22 mouse cellular contexts compared by ENCODE assay signal in genomic region chr1:128552545-128552944, GRCm38 (mm10). TPM values are rescaled to one million over a fixed set of nuclear protein-coding genes. Genes with fewer than 3 reads are reported as not detected.
DNase-seq lines count a peak whose midpoint lies in the region; ATAC-seq lines count a peak whose summit lies in the region.
"Had no signal": no experiment of that assay in that cellular context is flagged by ENCODE, and none has a peak within 500 bp of the region (broad histone marks: within the 10 kb centered on the region; RNA-seq: fewer than 3 reads in every experiment).

No protein-coding gene starts in this region.

- no peaks in the 10 kb centered on the region for H3K36me3 ChIP-seq in hindbrain, embryonic 10.5 days
- no peaks in the 10 kb centered on the region for H3K36me3 ChIP-seq in hindbrain, embryonic 16.5 days (ENCODE audit: control insufficient read depth, insufficient read depth, low read length)
- no peaks in the 10 kb centered on the region for H3K36me3 ChIP-seq in neural tube, embryonic 12.5 days
- H3K36me3 ChIP-seq in neural tube, embryonic 15.5 days, result no peaks in the 10 kb centered on the region
- H3K36me3 ChIP-seq: embryonic facial prominence, embryonic 10.5 days; forebrain, embryonic 12.5 days; heart, embryonic 12.5 days had no signal

- no peaks in the 10 kb centered on the region for H3K27me3 ChIP-seq in hindbrain, embryonic 10.5 days (ENCODE audit: insufficient read depth, poor library complexity, severe bottlenecking)
- H3K27me3 ChIP-seq in hindbrain, embryonic 16.5 days (replicated peaks; ENCODE audit: control insufficient read depth, insufficient read depth, low read length), result no peaks in the 10 kb centered on the region
- H3K27me3 ChIP-seq in neural tube, embryonic 12.5 days (replicated peaks), result no peaks in the 10 kb centered on the region
- H3K27me3 ChIP-seq in neural tube, embryonic 15.5 days (replicated peaks), result no peaks in the 10 kb centered on the region
- H3K27me3 ChIP-seq: forebrain, embryonic 12.5 days; Patski had no signal

- H3K4me1 ChIP-seq in hindbrain, embryonic 10.5 days (replicated peaks), result peaks cover 20% of the 10 kb centered on the region
- no peaks in the 10 kb centered on the region for H3K4me1 ChIP-seq in hindbrain, embryonic 16.5 days (ENCODE audit: control insufficient read depth, insufficient read depth, low read depth, low read length)
- H3K4me1 ChIP-seq in neural tube, embryonic 12.5 days, result peaks cover 6% of the 10 kb centered on the region
- no peaks in the 10 kb centered on the region for H3K4me1 ChIP-seq in neural tube, embryonic 15.5 days

- DNase-seq in hindbrain, embryonic 10.5 days (ENCODE audit: low spot score), result no peak
- no peak for DNase-seq in left cerebral cortex, postnatal 4 days
- DNase-seq in heart, postnatal 10 days, result no peak
- DNase-seq: adrenal gland, adult 2 months; adrenal gland, postnatal 25 days; cerebellum, adult 18-20 months; cerebellum, adult 9-11 months; cerebellum, postnatal 36 days; gastrocnemius, postnatal 10 days; heart, adult 18-20 months; heart, postnatal 36 days had no signal

- H3K9me3 ChIP-seq in hindbrain, embryonic 10.5 days, result no peaks in the 10 kb centered on the region
- no peaks in the 10 kb centered on the region for H3K9me3 ChIP-seq in hindbrain, embryonic 16.5 days (ENCODE audit: control insufficient read depth, low read length)
- H3K9me3 ChIP-seq in neural tube, embryonic 12.5 days, result no peaks in the 10 kb centered on the region
- H3K9me3 ChIP-seq in neural tube, embryonic 15.5 days (replicated peaks), result no peaks in the 10 kb centered on the region
- H3K9me3 ChIP-seq: embryonic facial prominence, embryonic 10.5 days; forebrain, embryonic 12.5 days; heart, embryonic 12.5 days had no signal

- intact Hi-C loops in left cerebral cortex, postnatal 4 days (cut with DNase I), result no loop called here
- intact Hi-C loops in heart, postnatal 10 days (cut with DNase I), result no loop called here

- H3K4me2 ChIP-seq in hindbrain, embryonic 16.5 days (ENCODE audit: low read length), result no peak overlapping the region
- no peak overlapping the region for H3K4me2 ChIP-seq in neural tube, embryonic 12.5 days (replicated peaks)
- H3K4me2 ChIP-seq in neural tube, embryonic 15.5 days, result no peak overlapping the region
- H3K4me2 ChIP-seq: hindbrain, embryonic 14.5 days had no signal

- ATAC-seq in hindbrain, embryonic 16.5 days, result no peak
- no peak for ATAC-seq in neural tube, embryonic 12.5 days (ENCODE audit: low FRiP score, low read depth)
- ATAC-seq in neural tube, embryonic 15.5 days (ENCODE audit: low FRiP score), result no peak
- ATAC-seq in megakaryocyte progenitor cell, adult 5-6 weeks (replicated peaks; ENCODE audit: poor library complexity), result peak; percentile 73
- ATAC-seq: activated CD4-positive, CD25-positive, alpha-beta regulatory T cell, adult 4 months; Patski had no signal

- no peak overlapping the region for H3K9ac ChIP-seq in hindbrain, embryonic 16.5 days (ENCODE audit: low read depth, low read length)
- no peak overlapping the region for H3K9ac ChIP-seq in neural tube, embryonic 12.5 days
- H3K9ac ChIP-seq in neural tube, embryonic 15.5 days (replicated peaks), result no peak overlapping the region
- H3K9ac ChIP-seq: forebrain, embryonic 12.5 days; heart, embryonic 12.5 days; hindbrain, embryonic 14.5 days had no signal

- no peak overlapping the region for H3K4me3 ChIP-seq in hindbrain, embryonic 10.5 days
- H3K4me3 ChIP-seq in hindbrain, embryonic 16.5 days (ENCODE audit: low read length), result no peak overlapping the region
- no peak overlapping the region for H3K4me3 ChIP-seq in neural tube, embryonic 12.5 days
- no peak overlapping the region for H3K4me3 ChIP-seq in neural tube, embryonic 15.5 days (replicated peaks)
- H3K4me3 ChIP-seq: embryonic facial prominence, embryonic 10.5 days; erythroblast, embryonic 14.5 days; forebrain, embryonic 12.5 days; heart, embryonic 12.5 days had no signal

- peak overlapping the region; percentile 51; the same call in 1 of the 2 replicates for H3K27ac ChIP-seq in hindbrain, embryonic 10.5 days
- H3K27ac ChIP-seq in hindbrain, embryonic 16.5 days (ENCODE audit: low read depth, low read length), result no peak overlapping the region
- H3K27ac ChIP-seq in neural tube, embryonic 12.5 days, result peak overlapping the region; percentile 7; the same call in 1 of the 2 replicates
- no peak overlapping the region for H3K27ac ChIP-seq in neural tube, embryonic 15.5 days (replicated peaks)
- H3K27ac ChIP-seq: embryonic facial prominence, embryonic 10.5 days; forebrain, embryonic 12.5 days had no signal

RNA-seq across cellular contexts. Expression of gene Cxcr4, which starts 39.5 kb away (rescaled TPM):
- 18.5 and 19.0 TPM in 2 replicates for polyA plus RNA-seq in hindbrain, embryonic 10.5 days (2016; fragmentation: Nextera tagmentation; extraction: Ambion mirVana)
- polyA plus RNA-seq in hindbrain, embryonic 16.5 days (2015; fragmentation: Nextera tagmentation; extraction: Ambion mirVana), result 5.9 and 8.2 TPM in 2 replicates
- 11.7 and 12.0 TPM in 2 replicates for polyA plus RNA-seq in neural tube, embryonic 12.5 days (2016; fragmentation: Nextera tagmentation; extraction: Ambion mirVana)
- 4.2 and 5.5 TPM in 2 replicates for polyA plus RNA-seq in neural tube, embryonic 15.5 days (2015; fragmentation: Nextera tagmentation; extraction: Ambion mirVana)
- total RNA-seq in megakaryocyte progenitor cell, adult 5-6 weeks (2015), result 268 and 279 TPM in 2 replicates
- total RNA-seq in megakaryocyte progenitor cell, adult 5-6 weeks (2017), result 187 and 192 TPM in 2 replicates
- 10 to 100 TPM; 22.5 to 23.7 TPM for total RNA-seq in left cerebral cortex, postnatal 4 days (2021)
- total RNA-seq in heart, postnatal 10 days (2021), result 10 to 100 TPM; 13.2 to 20.6 TPM
- polyA plus RNA-seq: erythroblast, embryonic 14.5 days had no signal

Comparison
In these comparisons a context has a peak if more than half of its experiments do, and no peak if none do; other contexts are left out.
1. H3K27ac ChIP-seq: peak in hindbrain, embryonic 10.5 days (single experiment) and neural tube, embryonic 12.5 days (single experiment); none in hindbrain, embryonic 16.5 days (single experiment) and neural tube, embryonic 15.5 days (single experiment).